Mouse (Mus musculus) right cerebral cortex, postnatal 25 days (tissue): ENCODE measurements around the gene Gm20388.
A peak's percentile ranks its signal among the peaks of the same experiment; 100 is the strongest.
"Not testable (repeated sequence)": the region's sequence is repeated elsewhere in the genome, so short reads cannot be mapped to it uniquely, and the experiment has no call there.

Experiments used
- DNase-seq: peaks from one replicate; pipeline ENCODE4 v3.0.0; 2022

The Gm20388 gene

DNA sequence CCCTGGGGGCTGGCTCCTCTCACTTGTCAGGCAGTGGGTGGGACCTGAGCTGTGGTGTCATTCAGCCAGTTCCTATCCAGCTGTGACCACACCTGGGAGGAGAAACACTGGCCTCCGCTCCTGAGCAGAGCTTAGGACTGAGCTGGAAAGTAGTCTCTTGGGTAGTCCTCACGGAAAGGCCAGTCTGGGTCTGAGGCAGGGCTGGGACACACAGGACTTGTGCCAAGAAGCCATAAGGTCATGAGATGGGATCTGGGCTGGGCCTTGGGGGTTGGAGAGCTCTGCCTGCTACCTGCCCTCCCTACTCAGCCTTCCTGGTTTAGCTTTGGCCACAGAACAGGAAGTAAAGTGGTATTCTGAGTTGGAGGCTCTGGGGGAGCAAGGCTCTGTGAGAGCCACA is 2716.3 kb downstream of the Gm20388 start:
- DNase-seq: no peak

DNA sequence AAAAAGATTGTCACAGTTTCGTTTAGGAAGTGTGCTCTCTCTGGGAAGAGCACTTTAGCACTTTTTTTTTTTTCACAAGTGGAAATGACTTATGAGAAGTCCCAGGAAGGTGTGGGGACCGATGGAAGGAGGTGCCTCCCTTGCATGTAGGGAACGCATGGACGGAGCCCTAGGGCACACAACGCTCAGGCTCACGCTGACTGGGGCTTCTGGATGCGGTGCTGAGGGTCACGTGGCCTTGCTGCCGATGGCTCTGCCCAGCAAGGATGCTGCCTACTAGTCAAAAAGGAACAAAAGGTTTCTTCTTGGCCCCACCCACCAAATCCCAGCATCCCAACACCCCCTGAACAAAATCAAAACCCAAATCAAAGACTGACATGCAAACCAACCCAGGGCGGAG is 2718.7 kb downstream of the Gm20388 start:
- DNase-seq: no peak

DNA sequence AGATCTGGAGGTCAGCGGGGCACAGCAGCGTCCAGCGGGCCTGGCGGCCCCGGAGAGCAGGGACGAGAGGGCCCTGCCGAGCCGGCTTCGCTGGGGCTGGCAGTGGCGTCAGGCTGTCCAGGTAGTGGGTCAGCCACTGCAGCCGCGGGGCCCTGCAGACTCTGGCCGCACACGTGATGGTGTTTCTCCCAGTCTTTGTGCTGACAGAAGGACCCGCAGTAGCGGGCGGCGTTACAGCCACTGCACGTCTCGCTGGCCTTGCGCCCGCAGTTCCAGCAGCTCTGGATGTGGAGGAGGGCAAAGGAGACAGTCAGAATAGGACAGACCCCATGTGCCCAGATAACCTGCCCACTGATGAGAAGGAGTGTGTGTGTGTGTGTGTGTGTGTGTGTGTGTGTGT is 2720.1 kb downstream of the Gm20388 start:
- DNase-seq: no peak

DNA sequence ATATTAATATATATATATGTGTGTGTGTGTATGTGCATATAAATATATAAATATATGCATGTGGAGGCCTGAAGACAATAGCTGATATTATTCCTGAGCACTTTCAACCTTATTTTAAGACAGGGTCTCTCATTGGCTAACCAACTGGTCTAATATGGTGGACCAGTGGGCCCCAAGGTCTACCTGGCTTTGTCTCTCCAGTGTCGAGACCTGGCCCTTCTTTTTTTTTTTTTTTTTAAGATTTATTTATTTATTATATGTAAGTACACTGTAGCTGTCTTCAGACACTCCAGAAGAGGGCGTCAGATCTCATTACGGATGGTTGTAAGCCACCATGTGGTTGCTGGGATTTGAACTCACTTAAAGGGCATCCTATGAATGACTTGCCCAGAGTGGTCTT is 2721.5 kb downstream of the Gm20388 start:
- DNase-seq: not testable (repeated sequence)

DNA sequence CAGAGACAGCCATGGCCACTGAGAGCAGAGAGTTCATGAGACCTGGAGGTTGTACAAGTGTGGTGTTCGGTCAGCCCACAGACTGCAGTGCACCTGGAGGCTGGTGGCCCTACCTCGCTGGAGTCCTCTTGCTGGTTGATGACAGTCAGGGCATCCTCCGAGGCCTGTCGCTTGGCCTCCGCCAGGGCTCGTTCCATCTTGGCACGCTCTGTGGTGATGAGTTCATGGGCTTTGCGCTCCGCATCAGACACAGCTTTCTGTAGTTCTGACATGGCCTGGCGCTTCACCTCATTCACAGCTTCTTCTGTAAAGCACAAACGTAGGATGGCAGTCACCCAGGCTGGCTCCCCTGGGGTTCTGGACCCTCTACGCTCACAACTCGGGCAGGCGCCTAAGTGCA is 2722.6 kb downstream of the Gm20388 start:
- DNase-seq: no peak

DNA sequence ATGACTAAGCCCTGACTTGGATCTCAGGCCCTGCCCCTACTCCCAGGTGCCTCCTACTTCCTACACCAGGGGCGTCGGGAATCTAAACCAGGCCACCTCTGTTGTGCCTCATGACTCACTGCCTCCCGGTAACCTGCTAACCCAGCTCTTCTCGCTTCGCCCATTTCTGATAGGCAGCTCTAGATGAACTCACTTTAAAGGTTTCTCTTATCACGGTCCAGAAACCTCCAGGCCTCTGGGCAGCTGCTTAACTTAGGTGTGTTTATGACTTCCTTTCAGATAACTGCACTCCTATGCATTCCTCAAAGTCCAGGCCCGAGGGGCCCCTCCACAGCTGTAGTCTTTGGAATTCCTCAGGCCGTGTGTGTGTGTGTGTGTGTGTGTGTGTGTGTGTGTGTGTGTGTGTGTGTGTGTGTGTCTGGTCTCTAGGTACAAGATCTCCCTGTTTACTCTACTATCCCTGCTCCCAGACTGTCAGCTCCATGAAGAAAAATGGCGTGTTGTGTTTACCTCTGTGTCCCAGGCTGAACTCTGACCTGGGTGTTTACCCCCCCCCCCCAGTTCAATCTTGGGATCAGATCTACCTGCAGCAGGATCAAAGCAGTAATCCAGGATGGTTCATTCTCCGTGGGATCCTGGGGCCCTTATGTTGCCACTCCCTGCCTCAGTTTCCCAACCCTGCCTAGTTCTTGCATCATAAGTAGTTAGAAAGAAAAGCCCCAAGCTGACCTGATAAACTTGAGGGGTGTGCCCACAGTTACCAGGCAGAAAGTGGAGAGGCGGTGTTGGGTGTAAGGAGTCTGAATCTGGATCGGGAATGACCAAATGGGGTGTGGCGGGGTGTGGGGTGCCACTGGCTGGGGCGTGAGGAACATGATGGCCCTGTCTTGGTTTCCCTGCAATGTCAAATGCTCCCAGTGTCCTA is 2725.5 kb downstream of the Gm20388 start:
- DNase-seq: no peak

DNA sequence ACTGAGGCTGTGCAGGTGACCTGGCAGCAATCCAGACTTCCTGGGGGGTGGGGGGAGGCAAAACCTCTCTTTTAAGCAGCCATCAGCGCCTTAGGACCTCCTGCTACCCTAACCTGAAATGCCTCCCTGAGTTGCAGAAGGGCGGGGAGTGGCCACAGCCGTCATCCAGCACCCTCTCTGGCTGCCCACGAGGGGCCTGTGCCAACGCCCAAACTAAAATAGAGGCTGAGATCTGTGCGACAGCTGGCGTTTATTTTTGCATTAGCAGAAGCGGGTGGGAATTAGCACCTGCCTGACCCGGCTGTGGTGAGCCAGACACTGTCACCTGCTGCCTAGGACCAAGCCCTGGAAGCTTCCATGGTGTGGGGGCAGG is 2726.1 kb downstream of the Gm20388 start:
- DNase-seq: peak; percentile 38

DNA sequence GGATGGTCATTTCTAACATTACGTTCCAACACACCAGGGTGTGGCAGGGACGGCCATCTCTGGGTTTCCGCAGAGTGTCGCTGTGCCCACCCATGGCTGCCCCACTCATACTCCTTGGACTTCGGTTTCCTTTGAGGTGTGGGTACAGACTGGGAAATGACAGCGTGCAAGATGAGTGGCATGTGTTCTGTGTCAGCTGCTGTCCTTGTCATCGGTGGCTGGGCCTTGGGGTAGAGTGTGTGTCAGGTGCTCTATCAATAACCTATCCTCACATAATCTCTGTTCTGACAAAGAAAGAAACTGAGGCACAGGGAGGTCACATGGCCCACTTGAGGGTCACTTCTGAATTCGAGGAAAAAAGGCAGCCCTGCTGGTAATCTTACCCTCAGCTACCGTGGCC is 2726.6 kb downstream of the Gm20388 start:
- DNase-seq: no peak

DNA sequence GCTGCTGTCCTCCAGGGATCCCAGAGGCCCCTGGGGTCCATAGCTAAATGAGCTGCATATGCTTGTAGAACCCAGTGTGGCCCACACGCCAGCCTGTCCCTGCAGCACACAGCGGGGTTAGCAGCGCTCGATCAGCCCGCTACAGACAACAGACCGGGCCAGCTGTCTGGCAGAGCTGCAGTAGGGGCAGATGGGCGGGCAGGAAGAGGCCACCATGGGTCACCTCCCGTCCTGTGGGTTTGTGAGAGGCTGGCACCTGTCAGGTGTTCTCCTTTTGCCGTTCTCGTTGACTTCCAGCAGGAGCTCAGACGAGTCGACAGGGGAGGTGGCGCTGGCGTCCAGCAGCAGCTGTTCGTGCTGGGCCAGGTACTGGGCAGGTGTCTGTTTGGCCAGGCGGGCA is 2728.0 kb downstream of the Gm20388 start:
- no peak for DNase-seq

DNA sequence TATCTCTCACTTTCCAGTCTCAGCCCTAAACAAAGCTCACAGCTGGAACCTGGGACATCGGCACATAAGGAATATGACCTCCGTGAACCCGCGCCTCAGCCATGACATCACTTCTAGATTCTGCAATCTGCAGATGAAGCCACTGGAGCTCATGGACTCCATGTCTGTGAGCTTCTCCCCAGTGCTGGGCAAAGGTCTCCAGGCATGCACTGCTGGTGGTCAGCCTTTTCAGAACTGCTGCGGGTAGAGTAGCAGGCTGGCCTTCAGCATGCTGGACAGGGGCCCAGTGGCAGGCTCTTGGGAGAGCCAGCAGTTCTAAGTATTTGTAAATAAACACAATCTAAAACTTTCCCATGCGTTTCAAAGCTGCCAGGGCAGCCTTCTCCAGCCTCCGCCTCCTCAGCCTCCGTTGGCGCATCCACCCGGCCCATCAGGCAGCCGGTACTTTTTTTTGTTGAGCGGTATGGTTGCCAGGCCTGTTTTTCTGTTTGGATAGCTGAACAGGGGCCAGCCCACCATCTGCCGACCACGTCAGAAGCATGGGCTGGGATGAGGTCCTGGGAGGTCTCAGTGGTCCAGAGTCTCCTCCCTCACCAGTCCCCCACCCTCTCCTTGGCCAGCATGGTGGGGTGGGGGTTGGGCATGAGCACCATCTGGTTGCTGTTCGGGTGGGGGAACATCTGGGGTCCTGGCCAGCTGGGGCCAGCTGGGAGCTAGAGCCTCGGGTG is 2729.0 kb downstream of the Gm20388 start:
- DNase-seq: no peak

DNA sequence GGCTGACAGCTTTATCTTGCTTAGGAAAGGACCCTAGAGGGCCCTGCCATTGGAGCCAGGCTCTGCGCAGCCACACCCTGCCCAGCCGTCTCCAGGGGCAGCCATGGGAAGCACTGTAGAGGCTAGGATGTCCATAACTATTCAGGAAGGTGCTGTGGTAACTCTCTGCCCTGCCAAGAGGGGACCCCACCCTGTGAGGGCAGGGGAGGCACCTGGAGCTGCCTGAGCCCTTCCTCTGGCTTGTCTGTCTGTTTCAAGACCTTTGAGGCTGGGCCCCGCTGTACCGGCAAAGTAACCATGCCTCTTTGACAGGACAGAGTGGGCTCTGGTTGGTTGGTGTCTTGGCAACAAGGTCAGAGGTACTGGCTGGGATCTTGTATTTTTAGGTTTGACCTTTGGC is 2730.2 kb downstream of the Gm20388 start:
- no peak for DNase-seq

DNA sequence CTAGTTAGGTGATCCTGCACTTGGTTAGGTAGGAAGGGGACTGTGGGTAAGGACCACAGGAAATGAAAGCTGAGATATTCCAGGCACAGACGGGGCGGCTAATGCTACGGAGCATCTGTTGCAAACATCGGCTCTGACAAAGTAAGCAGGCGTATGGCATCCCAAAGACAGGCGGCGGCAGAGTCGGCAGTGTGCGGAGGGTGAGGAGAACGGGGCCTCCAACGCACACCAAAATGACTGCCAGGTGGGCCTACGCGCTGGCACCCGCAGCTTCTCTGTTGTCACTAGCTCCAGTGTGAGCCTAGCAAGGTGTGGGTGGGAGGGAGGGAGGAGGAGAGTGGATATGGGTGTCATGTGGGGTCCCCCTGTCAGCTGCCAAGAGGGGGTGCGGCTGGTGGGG is 2730.8 kb downstream of the Gm20388 start:
- peak; percentile 83 for DNase-seq

DNA sequence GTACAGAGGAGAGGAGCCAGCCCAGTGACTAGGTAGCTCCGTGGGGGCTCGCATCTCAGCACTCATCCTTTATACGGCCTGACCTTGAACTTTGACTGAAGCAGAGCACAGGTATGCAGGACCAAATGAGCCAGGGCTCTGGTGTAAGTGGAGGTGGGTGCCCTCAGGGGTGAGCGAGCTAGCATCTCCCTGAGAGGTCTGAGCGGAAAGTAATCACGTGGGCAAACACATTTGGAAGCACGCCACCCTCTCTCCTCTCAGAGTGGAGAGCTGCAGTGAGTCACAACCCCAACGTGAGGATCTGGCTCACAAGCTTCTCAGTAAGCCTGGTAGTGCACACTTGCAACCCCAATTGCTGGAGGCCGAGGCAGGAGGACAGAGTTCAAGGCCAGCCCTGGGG is 2731.4 kb downstream of the Gm20388 start:
- peak; percentile 45 for DNase-seq

DNA sequence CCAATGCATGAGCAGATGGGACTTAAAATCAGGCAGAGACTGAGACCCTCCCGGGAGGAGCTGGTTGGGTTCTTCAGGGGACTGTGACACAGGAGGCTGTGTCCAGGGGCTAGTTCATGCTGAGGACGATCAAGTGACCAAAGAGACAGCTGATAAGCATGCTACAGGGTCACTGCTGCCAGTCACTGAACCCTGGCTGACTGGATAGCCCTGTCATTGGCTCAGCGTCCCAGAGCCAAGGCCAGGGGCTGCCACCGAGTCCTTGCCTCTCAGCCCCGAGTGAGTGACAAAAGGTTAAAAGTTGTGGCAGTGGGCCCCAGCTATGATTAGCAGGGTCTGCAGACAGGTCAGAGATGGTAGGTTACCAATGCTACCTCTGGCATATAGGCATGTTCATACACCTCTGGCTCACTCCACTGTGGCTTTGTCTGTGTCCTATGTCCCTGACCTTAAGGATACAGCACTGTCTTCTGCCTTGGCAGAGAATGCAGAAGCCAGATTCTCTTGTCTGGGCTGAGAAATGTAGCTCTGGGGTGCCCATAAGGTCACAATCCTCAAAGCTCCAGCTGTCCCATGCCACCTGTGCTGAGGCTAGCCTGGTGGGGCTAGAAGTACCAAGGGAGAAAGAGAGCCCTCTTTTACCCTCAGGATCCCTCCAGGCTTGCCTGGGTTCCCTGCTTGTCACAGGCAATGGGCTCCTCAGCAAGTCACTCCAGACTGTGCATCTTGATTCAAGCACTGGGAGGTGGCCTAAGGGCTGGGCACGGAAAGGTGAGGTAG is 2733.7 kb downstream of the Gm20388 start:
- no peak for DNase-seq

DNA sequence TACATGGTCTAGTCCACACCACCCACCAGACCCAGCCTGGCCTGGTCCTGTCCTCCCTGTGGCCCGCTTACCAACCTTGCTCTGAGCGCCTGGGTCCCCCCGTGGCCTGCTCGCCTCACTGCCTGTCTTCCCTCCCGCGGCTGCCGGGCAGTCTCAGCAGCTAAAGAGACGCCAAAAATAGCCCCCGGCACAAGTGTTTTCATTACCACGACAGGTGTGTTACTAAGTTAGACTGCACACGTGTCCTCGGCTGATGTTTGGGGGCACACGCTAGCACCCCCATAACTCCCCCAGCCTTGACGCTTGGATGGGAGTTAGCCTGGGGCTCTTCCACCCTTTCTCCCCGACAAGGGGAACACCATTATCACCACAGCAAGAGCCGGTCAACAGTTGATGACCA is 2735.7 kb downstream of the Gm20388 start:
- DNase-seq: no peak

DNA sequence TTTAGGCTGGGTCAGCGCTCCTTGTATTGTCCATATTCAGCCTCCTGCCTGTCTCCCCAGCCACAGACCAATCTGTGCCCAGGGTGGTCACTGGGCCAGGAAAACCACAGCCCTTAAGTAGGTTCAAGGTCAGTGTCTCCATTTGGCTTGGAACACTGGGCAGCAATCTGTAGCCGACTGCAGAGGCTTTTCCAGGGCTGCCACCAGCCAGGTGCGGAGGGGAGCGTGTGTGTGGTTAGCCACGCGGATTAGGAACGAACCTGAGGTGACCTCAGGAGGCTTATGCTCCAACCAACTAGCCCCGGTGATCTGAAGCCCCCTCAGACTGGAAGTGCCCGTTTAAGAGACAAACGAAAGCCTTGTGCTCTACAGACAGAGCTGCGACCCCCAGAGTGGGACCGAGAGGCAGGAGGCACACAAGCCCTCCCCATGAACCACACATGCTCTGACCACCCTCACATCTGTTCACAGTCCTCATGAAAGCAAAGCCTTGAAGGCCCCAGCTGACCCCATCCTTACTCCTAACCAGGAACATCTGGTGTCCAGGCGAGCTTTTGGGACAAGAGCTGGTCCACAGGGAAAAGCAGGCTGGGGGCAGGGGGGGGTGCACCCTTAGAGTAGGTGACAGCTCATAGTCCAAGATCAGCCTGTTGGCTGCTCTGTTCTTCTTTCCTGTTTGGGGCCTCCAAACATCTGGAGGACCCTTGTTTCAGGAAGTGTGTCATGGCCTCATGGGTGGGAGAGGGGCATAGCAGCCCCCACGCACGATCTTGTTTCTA is 2737.7 kb downstream of the Gm20388 start:
- no peak for DNase-seq

DNA sequence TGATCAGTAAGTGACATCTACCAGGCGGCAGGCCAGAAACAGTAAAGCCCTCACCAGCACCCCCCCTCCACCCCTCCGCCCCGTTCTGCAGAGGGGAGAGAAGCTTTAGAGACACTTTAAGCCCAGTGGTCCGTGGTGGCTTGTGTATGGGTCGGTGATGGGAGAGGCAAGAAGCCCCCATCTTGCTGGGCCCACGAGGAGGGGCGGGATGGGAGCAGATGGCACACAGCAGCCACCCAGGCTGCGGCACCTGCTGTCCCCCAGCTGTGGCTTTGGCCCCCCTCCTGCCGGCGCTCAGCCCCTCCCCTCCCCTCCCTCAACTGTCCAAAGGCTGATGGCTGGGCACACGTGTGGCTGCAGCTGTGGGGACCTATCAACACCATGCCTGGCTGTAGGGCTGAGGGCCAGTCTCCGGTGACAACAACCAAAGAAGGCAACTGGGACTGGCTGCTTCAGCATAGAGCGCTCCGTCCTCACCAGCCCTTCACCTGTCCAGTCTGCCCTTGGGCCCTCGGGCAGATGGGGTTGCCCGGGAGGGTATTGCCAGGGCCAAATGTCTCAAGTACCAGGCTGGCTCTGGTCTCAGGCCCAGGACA is 2740.8 kb downstream of the Gm20388 start:
- no peak for DNase-seq

DNA sequence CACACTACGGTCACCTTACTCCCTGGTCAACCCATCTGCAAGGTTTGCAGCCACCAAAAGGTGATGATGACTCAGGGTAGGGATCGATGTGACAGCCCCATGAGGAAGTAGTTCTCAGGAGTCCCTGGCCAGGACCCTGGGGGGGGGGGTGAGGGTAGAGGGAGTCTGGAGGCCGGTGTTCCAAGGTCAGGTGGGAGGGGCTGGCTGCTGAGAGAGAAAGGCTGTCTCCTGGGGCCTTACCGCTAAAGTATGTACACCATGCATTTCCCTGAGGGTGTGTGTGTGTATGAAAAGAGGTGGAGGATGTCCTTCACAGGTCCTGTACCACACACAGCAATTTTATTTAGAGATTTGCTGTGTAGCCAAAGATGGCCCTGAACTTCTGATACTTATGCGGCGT is 2742.0 kb downstream of the Gm20388 start:
- no peak for DNase-seq

DNA sequence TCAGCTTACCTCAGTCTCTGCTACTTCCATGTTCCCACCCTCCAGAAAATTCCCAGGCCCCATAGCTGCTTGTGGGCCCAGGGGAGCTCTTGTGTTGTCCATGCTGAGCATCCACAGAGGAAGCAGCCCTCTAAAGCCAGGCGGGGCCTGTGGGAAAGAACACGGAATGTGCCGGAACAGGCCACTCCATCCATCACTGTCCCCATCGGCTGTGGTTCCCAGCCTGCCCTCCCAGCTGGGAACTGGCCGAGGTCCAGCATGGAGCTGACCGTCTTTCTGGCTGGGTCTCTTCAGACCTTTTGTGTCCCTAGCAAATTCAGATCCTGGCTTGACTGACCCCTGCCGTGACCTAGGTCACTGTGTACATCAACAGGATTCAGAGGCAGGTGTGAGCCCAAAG is 2744.1 kb downstream of the Gm20388 start:
- DNase-seq: no peak

DNA sequence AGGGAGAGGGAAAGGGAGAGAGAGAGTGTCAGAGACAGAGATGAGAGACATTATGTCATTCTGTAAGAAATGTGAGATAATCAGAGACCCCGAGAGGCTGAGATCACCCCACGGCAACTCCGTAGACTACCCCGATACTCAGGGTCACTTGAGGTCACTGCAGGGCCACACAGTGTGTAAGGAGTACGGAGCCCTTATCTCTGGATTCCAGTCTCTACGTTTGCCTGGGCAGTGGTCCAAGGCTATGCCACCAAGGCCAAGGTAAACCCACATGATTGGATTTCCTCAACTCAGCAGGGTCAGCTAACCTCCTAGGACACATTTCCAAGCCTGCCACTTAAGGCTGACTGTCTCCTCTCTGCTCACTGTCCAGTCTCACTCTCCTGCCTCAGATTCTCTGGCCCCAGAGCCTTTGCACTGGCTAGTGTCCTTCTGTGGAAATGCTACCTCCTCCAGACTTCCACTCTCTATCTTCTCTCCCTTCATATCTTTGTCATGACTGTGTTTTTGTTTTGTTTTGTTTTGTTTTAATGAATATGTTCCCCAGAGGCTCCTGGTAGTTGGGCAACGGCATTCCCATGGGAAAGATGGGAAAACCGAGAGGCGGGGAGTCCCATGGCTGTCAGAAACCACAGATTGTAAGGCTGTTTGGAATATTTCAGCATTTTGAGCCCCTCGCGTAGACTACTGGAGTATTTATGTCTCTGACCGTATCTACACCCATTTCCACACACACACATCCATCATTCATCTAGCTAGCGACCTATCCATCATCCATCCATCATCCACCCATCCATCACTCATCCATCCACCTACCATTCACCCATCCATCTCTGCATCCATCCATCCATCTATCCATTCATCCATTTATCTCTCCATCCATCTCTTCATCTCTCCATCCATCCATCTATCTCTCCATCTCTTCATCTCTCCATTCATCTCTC is 2745.7 kb downstream of the Gm20388 start:
- DNase-seq: no peak

DNA sequence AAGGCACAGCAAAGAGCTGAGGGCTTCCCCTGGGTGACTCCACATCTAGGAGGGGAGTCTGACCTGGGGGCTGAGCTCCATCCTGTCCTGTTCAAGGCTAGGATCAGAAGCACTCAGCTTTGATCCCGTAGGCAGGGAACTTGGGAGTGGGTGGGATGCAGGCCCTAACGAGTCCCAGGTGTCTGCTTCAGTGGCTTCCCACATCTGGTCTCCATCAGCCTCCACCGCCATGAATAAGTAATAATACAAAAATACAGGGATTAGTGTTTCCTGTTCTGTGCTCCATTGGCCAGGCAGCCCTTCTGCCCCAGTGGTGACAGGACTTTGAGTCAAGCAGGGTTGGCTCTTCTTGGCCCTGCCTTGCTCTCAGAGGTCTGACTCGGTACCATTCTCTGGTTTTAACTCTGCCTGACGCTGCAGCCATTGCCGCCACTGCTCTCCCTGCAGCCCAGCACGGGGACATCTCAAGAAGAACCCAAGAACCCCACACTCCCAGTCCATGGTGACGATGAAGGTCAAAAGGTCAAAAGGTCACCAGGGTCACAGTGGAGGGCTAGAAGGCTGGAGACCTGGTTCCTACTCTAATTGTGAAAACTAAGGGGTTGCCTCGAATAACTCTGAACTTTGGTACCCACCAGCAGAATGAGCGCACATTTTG is 2747.6 kb downstream of the Gm20388 start:
- no peak for DNase-seq
